In genomic region chr6:146397803-146398202, GRCm38 (mm10) we compare ENCODE assay signal across 23 mouse cellular contexts.
A peak's percentile ranks its signal among the peaks of the same experiment; 100 is the strongest.
DNase-seq lines count a peak whose midpoint lies in the region; ATAC-seq and TF ChIP-seq lines count a peak whose summit lies in the region.
"Had no signal": no experiment of that assay in that cellular context is flagged by ENCODE, and none has a peak within 500 bp of the region (broad histone marks: within the 10 kb centered on the region; RNA-seq: fewer than 3 reads in every experiment).

No protein-coding gene starts in this region.

- no peak overlapping the region for H3K4me2 ChIP-seq in CH12.LX (ENCODE audit: insufficient read depth, low read depth, poor library complexity, severe bottlenecking)
- H3K4me2 ChIP-seq: embryonic facial prominence, embryonic 15.5 days; heart, embryonic 12.5 days; hindbrain, embryonic 15.5 days had no signal

- H3K9ac ChIP-seq in CH12.LX (ENCODE audit: insufficient read depth, low read depth): no peak overlapping the region
- H3K9ac ChIP-seq: embryonic facial prominence, embryonic 15.5 days; heart, embryonic 12.5 days; hindbrain, embryonic 15.5 days had no signal

- in situ Hi-C loops in CH12.LX (cut with MboI; ENCODE audit: low pct_ligation_motif_present, low pct_unique_long_range_greater_than_20kb, low sequenced_read_pairs): no loop called here

- peak; percentile 17 for DNase-seq in CH12.LX (ENCODE audit: extremely low read depth)
- peak; percentile 49 for DNase-seq in splenic B cell, adult 2 months (ENCODE audit: low read depth, low spot score)
- no peak for DNase-seq in gastrocnemius, adult 8-10 months (ENCODE audit: low spot score in 2 of 2)
- DNase-seq in gastrocnemius, postnatal 14 days: no peak
- no peak for DNase-seq in urinary bladder, postnatal 14 days (ENCODE audit: low spot score)
- DNase-seq: adrenal gland, postnatal 14 days; B cell, adult 2 months; cerebellum, adult 11 months; cerebellum, adult 9-11 months; cerebellum, postnatal 36 days; gastrocnemius, postnatal 10 days had no signal

- H3K9me3 ChIP-seq in CH12.LX (replicated peaks; ENCODE audit: low read length): peaks cover 2% of the 10 kb centered on the region
- H3K9me3 ChIP-seq: embryonic facial prominence, embryonic 15.5 days; hindbrain, embryonic 15.5 days had no signal

- ATAC-seq in hematopoietic stem cell, adult 5-6 weeks (replicated peaks in 1 of 2; ENCODE audit: insufficient read depth in 1 of 2, low FRiP score in 2 of 2, low TSS enrichment in 1 of 2, low read depth in 1 of 2, poor library complexity in 2 of 2, severe bottlenecking in 2 of 2): peak; percentile 17 to 37; a peak in 3 of 4 replicates
- ATAC-seq: activated CD4-positive, CD25-positive, alpha-beta regulatory T cell, adult 4 months; CD4-positive, CD25-positive, alpha-beta regulatory T cell, adult 4 months; forebrain, embryonic 14.5 days; intestine, embryonic 16.5 days; Patski had no signal

- no peaks in the 10 kb centered on the region for H3K79me2 ChIP-seq in CH12.LX (replicated peaks; ENCODE audit: control insufficient read depth, extremely low read depth, insufficient read depth, poor library complexity, severe bottlenecking)

- no peak for TF ChIP-seq EP300 in CH12.LX (IDR thresholded peaks at IDR 0.05; ENCODE audit: low read length)

- peaks cover 0 to 11% of the 10 kb centered on the region in 2 experiments; a peak in 2 of 4 replicates for H3K4me1 ChIP-seq in CH12.LX (ENCODE audit: control insufficient read depth in 1 of 2, insufficient read depth in 2 of 2)
- peaks cover 4% of the 10 kb centered on the region; the same call in 1 of the 2 replicates for H3K4me1 ChIP-seq in bone marrow, adult 2 months (ENCODE audit: control insufficient read depth, insufficient read depth, low read length)
- H3K4me1 ChIP-seq: hindbrain, embryonic 15.5 days had no signal

- dilution Hi-C loops in CH12.LX (cut with MboI; ENCODE audit: extremely low pct_ligation_motif_present, extremely low pct_unique_long_range_greater_than_20kb, low sequenced_read_pairs): no loop called here

- no peak overlapping the region for H3K4me3 ChIP-seq in CH12.LX (replicated peaks in 1 of 3; ENCODE audit: low read depth in 2 of 3, low read length in 2 of 3, poor library complexity in 1 of 3)
- no peak overlapping the region for H3K4me3 ChIP-seq in bone marrow, adult 2 months (replicated peaks; ENCODE audit: control insufficient read depth, low read depth, low read length)
- H3K4me3 ChIP-seq: embryonic facial prominence, embryonic 15.5 days; erythroblast, embryonic 14.5 days; forebrain, embryonic 10.5 days; heart, embryonic 12.5 days; hindbrain, embryonic 15.5 days had no signal

- TF ChIP-seq POLR2A in CH12.LX (IDR thresholded peaks at IDR 0.05; ENCODE audit: low read depth, low read length): no peak
- TF ChIP-seq POLR2A in bone marrow, adult 2 months (IDR thresholded peaks at IDR 0.05; ENCODE audit: borderline replicate concordance, control insufficient read depth, low read depth, low read length): no peak

- no peaks in the 10 kb centered on the region for H3K27me3 ChIP-seq in CH12.LX (replicated peaks)
- no peaks in the 10 kb centered on the region for H3K27me3 ChIP-seq in splenic B cell, adult 2 months (ENCODE audit: control insufficient read depth, insufficient read depth, low read length, poor library complexity, severe bottlenecking)
- H3K27me3 ChIP-seq: embryonic facial prominence, embryonic 15.5 days; heart, embryonic 12.5 days; hindbrain, embryonic 15.5 days; Patski had no signal

- H3K36me3 ChIP-seq in CH12.LX (replicated peaks in 1 of 2; ENCODE audit: control insufficient read depth in 1 of 2, insufficient read depth in 1 of 2, low read length in 1 of 2): peaks cover 0 to 15% of the 10 kb centered on the region in 2 experiments
- H3K36me3 ChIP-seq in splenic B cell, adult 2 months (ENCODE audit: control insufficient read depth, insufficient read depth, low read length, poor library complexity, severe bottlenecking): peaks cover 4% of the 10 kb centered on the region
- H3K36me3 ChIP-seq: embryonic facial prominence, embryonic 15.5 days; forebrain, embryonic 10.5 days; hindbrain, embryonic 15.5 days had no signal

- WGBS in bone marrow, adult 2 months: 22% methylated on average over 3 of the region's 3 CpGs

- H3K27ac ChIP-seq in CH12.LX (ENCODE audit: insufficient read depth, low read depth): no peak overlapping the region
- H3K27ac ChIP-seq in bone marrow, adult 2 months (ENCODE audit: control insufficient read depth, insufficient read depth, low read depth, low read length, poor library complexity): peak overlapping the region; percentile 30; the same call in 1 of the 2 replicates
- H3K27ac ChIP-seq: embryonic facial prominence, embryonic 15.5 days; forebrain, embryonic 10.5 days; hindbrain, embryonic 15.5 days had no signal

- TF ChIP-seq CTCF in CH12.LX (conservative IDR thresholded peaks at IDR 0.05 in 1 of 2, IDR thresholded peaks at IDR 0.05 in 1 of 2; ENCODE audit: low read depth in 2 of 2, low read length in 2 of 2): no peak
- no peak for TF ChIP-seq CTCF in bone marrow, adult 2 months (IDR thresholded peaks at IDR 0.05; ENCODE audit: control insufficient read depth, insufficient read depth, low read length)

- intact Hi-C loops in gastrocnemius, postnatal 14 days (cut with DNase I; ENCODE audit: low total_unique reads): no loop called here

- no peak for TF ChIP-seq RAD21 in CH12.LX (IDR thresholded peaks at IDR 0.05; ENCODE audit: low read depth, low read length)

TF ChIP-seq in CH12.LX, 34 proteins besides CTCF, POLR2A, EP300 and RAD21:
- TF ChIP-seq BHLHE40 (IDR thresholded peaks at IDR 0.05; ENCODE audit: low read depth, low read length) (peak; percentile 38; the same call in 1 of the 2 replicates), MYC (IDR thresholded peaks at IDR 0.05; ENCODE audit: low read depth, low read length) (no peak), ETS1 (conservative IDR thresholded peaks at IDR 0.05; ENCODE audit: low read depth, low read length) (no peak), USF1 (IDR thresholded peaks at IDR 0.05; ENCODE audit: low read depth, low read length) (peak; percentile 25; the same call in 1 of the 2 replicates)

Comparison
In these comparisons a context has a peak if more than half of its experiments do, and no peak if none do; other contexts are left out.
1. DNase-seq: peak in CH12.LX (single experiment) and splenic B cell, adult 2 months (single experiment); none in gastrocnemius, adult 8-10 months (0 of 2), gastrocnemius, postnatal 14 days (single experiment) and urinary bladder, postnatal 14 days (single experiment).